Mouse (Mus musculus) cerebellum, adult (tissue): ENCODE data around the gene Pam.
"Not testable (repeated sequence)": the region's sequence is repeated elsewhere in the genome, so short reads cannot be mapped to it uniquely, and the experiment has no call there.

ENCODE experiments used
- ATAC-seq: cut with Nextera tagmentation; 2 replicates; pipeline ENCODE4 v1.9.2; 2017; ENCODE audit warnings: mild to moderate bottlenecking, moderate library complexity, mixed read lengths; ENCODE audit not compliant: insufficient number of reproducible peaks, low FRiP score, low TSS enrichment

Gene Pam

DNA sequence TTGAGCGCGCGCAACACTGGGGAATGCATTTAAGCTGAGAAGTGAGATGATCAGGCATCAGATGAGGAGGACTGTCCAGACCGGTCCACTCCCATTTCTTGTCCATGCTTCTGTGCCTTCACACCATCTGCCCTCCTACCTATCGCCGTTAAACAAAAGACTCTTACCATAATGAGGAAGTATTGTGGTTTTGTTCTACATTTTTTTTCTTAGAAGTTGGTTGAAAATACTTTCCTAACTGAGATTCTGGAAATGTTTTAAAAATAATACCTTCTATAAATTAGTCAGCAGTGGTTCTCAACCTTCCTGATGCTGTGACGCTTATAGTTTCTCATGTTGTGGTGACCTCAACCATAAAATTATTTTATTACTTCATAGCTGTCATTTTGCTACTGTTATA lies 313.8 kb downstream of the Pam start:
- ATAC-seq, result no peak

DNA sequence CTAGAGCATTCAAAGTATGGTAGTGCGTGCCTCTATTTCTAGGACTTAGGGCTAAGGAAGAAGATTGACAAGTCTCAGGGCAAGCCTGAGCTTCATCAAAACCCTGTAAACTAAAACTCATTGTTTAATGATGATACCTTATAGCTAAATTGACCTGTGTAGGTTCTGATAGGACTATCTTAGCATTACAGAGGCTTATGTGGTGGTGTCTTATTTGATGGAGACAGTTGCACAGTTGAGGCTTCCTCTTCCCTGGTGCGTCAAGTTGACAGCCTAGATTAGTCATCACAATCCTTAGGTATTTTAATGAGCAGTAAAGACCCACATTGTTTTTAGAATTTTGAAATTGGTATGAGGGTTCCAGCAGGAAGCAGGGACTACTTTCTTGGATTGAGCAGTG lies 321.5 kb downstream of the Pam start:
- ATAC-seq, result no peak

DNA sequence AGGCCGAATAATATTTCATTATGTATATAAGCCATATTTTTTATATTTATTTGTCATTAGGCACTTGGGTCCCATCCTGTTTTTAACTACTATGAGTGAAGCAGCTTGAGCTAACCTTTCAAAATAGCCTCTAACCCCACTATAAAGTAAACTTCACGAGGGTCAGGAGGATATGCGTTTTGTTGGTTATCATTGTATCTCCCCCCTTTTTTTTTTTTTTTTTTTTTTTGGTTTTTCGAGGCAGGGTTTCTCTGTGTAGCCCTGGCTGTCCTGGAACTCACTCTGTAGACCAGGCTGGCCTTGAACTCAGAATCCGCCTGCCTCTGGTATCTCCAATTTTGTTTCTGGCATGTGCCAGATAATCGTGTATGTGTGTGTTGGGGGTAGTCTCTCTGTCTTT lies 322.1 kb downstream of the Pam start:
- ATAC-seq, result no peak

DNA sequence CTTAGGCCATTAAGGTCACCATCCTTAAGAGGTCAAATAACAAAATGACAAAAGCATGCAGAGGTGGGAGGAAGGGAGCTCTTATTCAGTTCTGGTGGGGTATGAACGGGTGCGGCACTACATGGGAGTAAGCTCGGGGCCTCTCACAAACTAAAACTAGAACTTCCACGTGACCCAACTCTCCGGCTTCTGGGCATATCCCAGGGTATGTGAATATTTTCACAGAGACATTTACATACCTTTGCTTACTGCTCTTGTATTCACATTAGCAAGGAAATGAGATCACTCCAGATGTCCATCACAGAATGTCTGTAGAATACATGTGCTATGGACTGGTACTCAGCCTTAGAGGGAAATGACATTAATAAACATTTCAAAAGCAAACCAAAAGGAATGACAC lies 323.7 kb downstream of the Pam start:
- ATAC-seq, result no peak

DNA sequence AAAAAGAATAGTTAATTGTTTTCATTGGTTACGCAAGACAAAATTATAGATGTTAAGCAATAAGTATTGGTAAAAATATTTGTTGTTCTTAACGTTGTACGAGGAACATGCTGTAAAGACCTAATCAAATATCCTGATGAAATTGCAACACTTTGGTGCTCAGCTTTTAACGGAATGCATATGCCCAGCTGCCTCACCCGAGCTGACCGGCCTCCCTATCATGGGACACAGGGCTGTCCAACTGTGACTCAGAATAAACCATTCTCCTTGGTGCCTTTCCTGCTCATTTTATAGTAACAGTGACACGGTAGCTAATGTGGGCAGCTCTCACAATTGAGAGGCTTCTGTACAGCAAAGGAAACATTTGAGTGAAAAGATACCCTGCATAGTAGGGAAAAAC lies 324.3 kb downstream of the Pam start:
- ATAC-seq, result no peak

DNA sequence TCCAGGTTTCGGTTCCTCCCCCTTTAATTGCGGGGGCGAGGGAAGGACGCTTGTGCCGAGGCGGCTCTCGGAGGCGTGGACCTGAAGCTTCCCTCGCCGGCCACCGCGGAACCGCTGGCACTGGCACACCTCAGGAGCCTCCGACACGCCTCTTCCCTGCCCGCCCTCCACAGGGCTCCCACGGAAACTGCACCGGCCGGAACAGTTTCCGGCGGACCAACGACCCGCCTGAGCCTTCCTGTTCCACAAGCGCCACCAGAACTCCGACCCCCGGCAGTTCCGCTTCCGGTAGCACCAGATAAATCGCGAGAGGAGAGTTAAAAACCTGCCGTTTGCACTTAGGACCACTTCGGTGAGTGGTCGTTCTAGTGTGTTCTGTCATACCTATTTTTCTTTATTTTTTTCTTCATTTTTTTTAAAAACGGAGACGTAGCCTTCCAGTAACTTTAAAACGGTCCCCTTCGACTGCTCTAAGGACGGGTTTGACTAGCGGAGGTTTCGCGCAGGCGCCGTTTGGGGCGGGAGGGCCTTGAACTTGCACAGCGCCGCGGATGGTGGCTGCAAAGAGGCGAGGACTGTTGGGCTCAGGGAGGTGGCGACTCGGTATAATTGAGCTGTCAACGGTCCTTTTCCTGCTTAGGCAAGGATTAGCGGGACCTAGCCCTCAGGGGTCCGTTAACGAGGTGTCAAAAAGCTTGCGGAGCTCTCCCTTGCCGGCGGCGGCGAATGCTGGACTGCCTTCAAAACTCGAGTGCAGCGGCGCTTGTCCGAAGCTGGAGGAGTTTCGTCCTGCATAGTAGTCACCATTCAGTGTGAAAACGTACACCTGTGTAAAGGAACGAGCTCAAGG lies 325.3 kb downstream of the Pam start, which contains the start of the genes Gin1 and Ppip5k2:
Gene Gin1, plus strand, starts transcription at position 269 of the 850 bp plus-strand sequence.
Gene Ppip5k2, minus strand, starts transcription at position 508 of the 850 bp plus-strand sequence.
- peak; percentile 94 for ATAC-seq

DNA sequence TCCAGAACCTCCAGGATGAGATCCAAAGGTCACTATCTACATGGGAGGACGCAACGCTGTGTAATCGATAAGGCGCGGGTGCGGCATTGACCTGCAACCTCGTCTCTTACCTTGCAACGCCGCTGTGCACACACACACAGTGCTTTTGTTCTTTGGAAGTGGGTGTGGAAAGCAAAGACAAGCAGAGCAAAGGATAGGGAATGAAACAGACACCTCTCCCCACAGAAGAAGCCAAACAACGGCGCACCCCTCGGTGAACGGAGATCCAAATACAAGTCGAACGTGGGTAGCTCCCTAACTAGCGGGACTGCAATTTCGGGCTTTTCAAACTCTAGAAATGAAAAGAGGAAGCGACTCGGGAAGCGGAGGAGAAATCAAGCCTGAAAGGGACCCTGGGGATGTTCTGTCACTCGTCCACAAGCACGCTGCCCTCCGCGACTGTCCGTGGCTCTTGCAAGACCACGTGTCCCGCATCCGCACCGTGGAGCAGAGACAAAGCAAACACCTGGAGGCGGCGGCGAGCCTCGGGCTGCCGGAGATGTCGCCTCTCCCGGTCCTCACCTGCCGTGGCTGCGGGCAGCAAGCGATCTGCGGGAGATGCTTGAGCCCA lies 326.0 kb downstream of the Pam start:
- peak; percentile 27; the same call in 1 of the 2 replicates for ATAC-seq

DNA sequence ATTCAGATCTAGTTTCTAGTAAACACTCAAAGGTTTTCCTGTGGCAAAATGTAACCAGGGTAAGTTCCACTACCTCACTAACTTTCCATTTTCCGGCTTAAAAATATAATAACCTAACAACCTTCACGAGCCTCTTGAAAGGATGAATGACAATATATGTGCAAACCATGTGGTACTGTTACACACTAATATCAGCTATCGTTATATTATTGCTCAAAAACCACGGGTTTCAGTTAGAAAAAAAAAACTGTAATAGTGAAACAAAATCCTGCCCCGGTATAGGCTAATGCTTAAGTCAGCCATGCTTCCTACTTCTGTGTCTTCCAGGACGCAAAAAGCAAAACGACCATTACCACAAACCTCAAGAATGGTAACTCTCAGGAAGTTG lies 326.5 kb downstream of the Pam start:
- ATAC-seq, result no peak

DNA sequence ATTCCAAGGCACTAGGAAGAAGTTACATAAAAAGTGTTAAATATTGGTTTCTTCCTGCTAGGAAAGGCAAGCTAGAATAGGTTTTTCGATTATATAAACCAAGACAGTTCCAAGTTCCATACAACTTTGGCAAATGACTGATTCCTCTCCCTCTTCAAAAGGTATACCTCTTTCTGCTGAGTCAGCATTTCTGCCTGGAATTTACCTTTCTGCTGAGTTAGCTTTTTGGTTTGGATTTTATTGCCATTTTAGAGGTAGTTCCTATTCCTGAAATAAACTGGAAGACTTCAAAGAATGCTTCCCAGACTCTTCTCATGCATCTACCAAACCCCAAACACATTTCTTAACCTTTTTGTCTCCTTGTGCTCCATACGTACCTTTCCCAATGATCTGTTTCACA lies 327.4 kb downstream of the Pam start:
- no peak for ATAC-seq

DNA sequence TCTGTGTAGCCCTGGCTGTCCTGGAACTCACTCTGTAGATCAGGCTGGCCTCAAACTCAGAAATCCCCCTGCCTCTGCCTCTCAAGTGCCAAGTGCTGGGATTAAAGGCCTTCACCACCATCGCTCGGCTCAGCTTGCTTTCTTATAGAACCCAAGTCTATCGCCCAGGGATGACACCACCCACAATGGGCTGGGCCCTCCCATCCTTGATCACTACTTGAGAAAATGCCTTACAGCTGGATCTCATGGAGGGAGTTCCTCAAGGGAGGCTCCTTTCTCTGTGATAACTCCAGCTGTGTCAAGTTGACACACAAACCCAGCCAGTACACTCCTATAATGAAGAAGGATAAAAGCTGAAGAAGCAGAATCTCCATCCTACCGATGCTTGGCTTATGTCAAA lies 329.7 kb downstream of the Pam start:
- not testable (repeated sequence) for ATAC-seq

DNA sequence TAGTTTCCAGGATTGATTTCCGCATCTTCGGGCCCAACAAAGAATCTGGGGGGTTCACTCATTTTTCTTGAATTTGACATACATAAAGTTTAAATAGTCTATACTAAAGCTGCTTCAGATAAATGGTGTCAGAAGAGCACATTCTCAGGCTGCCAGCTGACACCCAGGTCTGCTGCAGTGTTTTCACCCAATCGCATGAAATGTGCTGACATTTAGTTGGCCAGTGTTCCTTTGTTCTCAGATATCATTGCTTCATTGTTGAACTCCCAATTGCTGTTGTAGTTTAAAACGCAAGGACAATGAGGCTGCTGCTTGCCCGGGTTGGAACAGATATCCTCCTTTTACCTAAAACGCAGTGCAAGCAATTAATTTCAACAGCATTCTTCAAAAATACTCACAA lies 334.0 kb downstream of the Pam start:
- no peak for ATAC-seq

DNA sequence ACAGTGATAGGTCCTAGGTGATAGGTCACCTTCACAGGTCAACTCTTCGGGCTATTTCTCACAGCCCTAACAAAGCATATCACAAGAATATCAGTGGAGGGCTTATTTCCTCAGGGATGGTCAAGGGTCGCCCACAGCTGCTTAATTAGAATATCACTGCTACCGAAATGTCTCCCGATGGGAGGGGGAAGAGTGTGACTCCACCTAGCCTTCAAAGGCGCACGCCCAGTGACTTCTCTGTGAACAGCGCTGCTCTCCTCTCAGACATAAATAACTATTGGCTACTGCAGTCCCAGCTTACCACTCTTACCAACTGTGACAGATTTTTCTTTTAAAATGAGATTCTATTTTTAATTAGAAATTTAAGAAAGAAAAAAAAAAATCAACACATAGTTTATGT lies 334.8 kb downstream of the Pam start:
- no peak for ATAC-seq

DNA sequence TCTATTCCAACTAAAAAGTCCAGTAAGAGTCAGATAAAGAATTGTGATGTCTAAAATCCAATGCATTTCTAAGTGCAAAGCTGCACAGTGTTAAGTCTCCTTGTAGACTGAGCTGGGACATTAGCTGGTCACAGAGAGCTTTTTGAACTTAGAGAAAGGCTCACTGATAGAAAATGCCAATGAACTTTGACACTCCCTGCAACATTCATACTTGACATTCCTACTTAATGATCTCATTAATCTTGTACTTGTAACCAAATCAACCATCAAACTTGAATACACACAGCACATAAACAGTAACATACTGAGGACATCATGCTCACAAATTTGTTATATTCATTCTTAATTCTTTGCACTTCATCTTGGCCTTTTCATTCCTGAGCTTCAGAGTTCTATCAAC lies 335.6 kb downstream of the Pam start:
- ATAC-seq, result no peak

DNA sequence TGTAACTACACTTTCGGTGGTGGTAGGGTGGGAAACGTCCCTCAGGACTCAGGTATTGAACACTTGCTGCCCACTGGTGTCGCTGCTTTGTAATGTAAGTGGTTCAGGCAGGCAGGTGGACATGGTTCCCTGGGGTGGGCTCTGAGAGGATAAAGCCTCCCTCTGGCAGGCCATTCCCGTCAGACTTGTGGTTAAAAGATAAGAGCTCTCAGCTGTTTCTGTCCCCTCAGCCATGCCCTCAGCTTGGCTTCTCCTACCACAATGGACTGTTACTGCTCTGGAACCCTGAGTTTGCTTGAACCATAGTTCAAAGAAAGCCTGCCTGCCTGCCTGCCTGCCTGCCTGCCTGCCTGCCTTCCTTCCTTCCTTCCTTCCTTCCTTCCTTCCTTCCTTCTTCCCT lies 341.1 kb downstream of the Pam start:
- no peak for ATAC-seq

DNA sequence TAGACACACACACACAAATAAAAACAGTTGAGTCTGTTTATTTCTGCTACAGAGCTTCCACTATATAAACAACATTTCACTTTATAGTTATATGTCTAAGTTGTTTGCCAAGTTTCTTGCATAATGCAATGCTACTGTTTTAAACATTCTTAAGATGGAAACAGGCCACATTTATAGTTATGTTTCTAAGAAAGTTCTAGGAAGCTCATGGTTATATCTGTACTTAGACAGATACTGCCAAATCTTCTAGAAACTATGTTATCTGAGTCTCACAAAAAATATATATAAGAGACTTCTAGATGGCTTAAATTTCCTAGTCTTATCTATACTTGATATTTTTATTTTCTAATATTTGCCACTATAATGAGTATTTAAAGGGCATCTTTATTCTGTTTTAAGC lies 342.2 kb downstream of the Pam start:
- no peak for ATAC-seq

DNA sequence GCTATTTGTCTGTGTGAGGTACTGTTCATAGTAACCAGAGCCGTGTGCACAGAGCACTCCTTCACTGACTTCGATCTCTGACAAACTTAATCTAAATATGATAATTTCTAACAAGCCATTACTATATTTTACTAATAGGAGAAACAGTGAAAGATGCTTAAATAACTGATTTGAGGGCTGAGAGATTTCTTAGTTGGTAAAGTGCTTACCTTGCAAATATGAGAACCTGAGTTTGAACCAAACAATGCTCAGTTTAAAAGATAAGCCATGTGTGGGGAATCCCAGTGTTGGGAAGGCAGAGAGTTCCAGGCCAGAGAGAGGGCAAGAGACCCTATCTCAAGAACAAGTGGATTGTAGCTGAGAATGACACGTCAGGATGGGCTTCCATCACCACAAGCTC lies 347.3 kb downstream of the Pam start:
- no peak for ATAC-seq

DNA sequence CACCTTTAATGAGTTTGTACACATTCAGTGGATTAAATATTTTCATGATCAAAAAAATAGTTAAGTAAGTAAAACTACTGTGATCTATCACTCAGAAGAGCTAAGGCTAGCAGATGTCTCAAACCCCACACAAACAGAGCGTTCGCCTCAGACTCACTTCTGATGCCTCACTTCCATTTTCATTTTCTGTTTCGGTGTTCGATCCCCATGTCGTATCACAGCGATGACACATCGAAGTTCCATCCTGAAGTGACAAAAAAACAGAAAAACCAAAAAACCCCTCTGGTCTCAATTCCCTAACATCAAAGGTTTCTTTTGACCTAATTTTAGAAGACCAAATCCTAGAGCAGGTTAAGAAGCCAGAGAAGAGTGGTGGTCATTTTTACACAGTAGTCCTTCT lies 349.2 kb downstream of the Pam start:
- no peak for ATAC-seq

DNA sequence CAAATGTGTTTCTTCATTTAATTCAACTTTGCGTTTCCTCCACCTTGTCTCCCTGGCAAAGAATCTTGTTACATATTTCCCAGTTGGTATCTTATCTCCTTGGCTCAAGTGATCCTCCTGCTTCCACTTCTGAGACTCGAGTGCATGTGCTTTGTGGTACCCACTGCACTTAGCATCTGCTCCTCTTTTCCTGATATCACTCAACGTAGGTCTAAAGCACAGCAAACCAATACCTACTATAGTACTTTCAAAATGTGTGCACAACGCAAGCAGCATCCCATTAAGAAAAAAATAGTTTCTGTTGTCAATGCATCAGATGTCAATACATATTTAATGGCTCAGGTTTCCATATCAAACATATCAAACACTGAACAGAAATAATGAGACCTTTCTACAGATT lies 349.7 kb downstream of the Pam start:
- ATAC-seq, result no peak
